ENCODE assay signal across 22 mouse cellular contexts in the genomic region with DNA sequence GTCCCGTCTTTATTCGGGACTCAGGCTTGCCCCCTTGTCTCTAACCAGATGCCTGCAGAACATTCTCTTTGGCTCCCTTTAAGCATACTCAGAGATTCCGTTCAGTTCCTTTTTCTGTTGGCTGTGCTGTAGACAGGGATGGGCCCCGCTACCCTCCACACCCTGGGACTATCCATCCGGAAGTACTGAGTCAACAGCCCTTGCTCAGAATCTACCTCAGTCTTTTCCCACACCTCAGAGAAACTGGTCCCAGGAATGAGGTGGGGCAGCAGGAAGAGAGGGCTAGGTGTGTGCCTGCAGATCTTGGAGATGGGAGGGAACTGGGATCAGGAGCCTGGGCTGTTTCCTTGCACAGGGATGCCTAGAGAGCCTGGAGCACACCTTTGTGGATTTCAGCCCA.
DNase-seq lines count a peak whose midpoint lies in the region; ATAC-seq and TF ChIP-seq lines count a peak whose summit lies in the region.
"Had no signal": no experiment of that assay in that cellular context is flagged by ENCODE, and none has a peak within 500 bp of the region (broad histone marks: within the 10 kb centered on the region; RNA-seq: fewer than 3 reads in every experiment).

No protein-coding gene starts in this region.

- H3K27me3 ChIP-seq in intestine, embryonic 14.5 days (replicated peaks; ENCODE audit: control insufficient read depth, insufficient read depth, low read length), result no peaks in the 10 kb centered on the region
- H3K27me3 ChIP-seq in stomach, postnatal 0 days (ENCODE audit: control insufficient read depth, insufficient read depth, low read length), result no peaks in the 10 kb centered on the region
- H3K27me3 ChIP-seq in embryonic facial prominence, embryonic 10.5 days (replicated peaks; ENCODE audit: low read depth, poor library complexity, severe bottlenecking), result 0 out of 2 replicates have a peak, but pooled peaks cover under 1% of the 10 kb centered on the region
- H3K27me3 ChIP-seq: embryonic facial prominence, embryonic 15.5 days; hindbrain, embryonic 12.5 days had no signal

- H3K9me3 ChIP-seq in intestine, embryonic 14.5 days (ENCODE audit: control insufficient read depth, low read length), result no peaks in the 10 kb centered on the region
- no peaks in the 10 kb centered on the region for H3K9me3 ChIP-seq in stomach, postnatal 0 days (ENCODE audit: control insufficient read depth, low read length)
- no peaks in the 10 kb centered on the region for H3K9me3 ChIP-seq in embryonic facial prominence, embryonic 10.5 days
- H3K9me3 ChIP-seq: embryonic facial prominence, embryonic 15.5 days; forebrain, embryonic 10.5 days; G1E; hindbrain, embryonic 12.5 days had no signal

- no peak for TF ChIP-seq CTCF in stomach, postnatal 0 days (IDR thresholded peaks at IDR 0.05; ENCODE audit: low read depth)

- H3K4me2 ChIP-seq in intestine, embryonic 14.5 days (ENCODE audit: low read length), result no peak overlapping the region
- H3K4me2 ChIP-seq in stomach, postnatal 0 days (replicated peaks; ENCODE audit: low read depth), result no peak overlapping the region
- H3K4me2 ChIP-seq: embryonic facial prominence, embryonic 15.5 days; hindbrain, embryonic 12.5 days had no signal

- DNase-seq in R1 (ENCODE audit: low read depth, low spot score), result peak; percentile 41
- no peak for DNase-seq in intestine, embryonic 14.5 days (ENCODE audit: low spot score)
- peak; percentile 32 for DNase-seq in large intestine, adult 2 months (ENCODE audit: low read depth, low spot score)
- peak; percentile 41 for DNase-seq in stomach, postnatal 0 days (ENCODE audit: low spot score)
- DNase-seq in left cerebral cortex, postnatal 10 days (ENCODE audit: extremely low spot score in 1 of 2, low spot score in 2 of 2), result no peak
- no peak for DNase-seq in kidney, postnatal 4 days
- no peak for DNase-seq in embryonic facial prominence, embryonic 10.5 days (ENCODE audit: low spot score)
- DNase-seq: adrenal gland, adult 2 months; adrenal gland, postnatal 25 days; cerebellum, adult 18-20 months; cerebellum, adult 9-11 months; gastrocnemius, postnatal 25 days; heart, postnatal 10 days; heart, postnatal 4 days had no signal

- ATAC-seq in intestine, embryonic 14.5 days (replicated peaks; ENCODE audit: low FRiP score, low TSS enrichment, low read depth), result 0 out of 2 replicates have a peak, but pooled peaks have one; percentile 55
- peak; percentile 87 for ATAC-seq in stomach, postnatal 0 days (ENCODE audit: low FRiP score, low TSS enrichment)
- ATAC-seq: forebrain, embryonic 14.5 days; hindbrain, embryonic 16.5 days; inflammation-experienced regulatory T-cells, adult 6 months had no signal

- H3K27ac ChIP-seq in intestine, embryonic 14.5 days (ENCODE audit: low read depth), result no peak overlapping the region
- no peak overlapping the region for H3K27ac ChIP-seq in stomach, postnatal 0 days (replicated peaks)
- no peak overlapping the region for H3K27ac ChIP-seq in embryonic facial prominence, embryonic 10.5 days (replicated peaks)
- H3K27ac ChIP-seq: embryonic facial prominence, embryonic 15.5 days; forebrain, embryonic 10.5 days; hindbrain, embryonic 12.5 days had no signal

- H3K4me3 ChIP-seq in intestine, embryonic 14.5 days (ENCODE audit: low read depth, low read length), result no peak overlapping the region
- H3K4me3 ChIP-seq in stomach, postnatal 0 days (ENCODE audit: low read depth, low read length), result no peak overlapping the region
- no peak overlapping the region for H3K4me3 ChIP-seq in embryonic facial prominence, embryonic 10.5 days
- H3K4me3 ChIP-seq: embryonic facial prominence, embryonic 15.5 days; erythroblast, embryonic 14.5 days; forebrain, embryonic 10.5 days; hindbrain, embryonic 12.5 days had no signal

- intact Hi-C loops in left cerebral cortex, postnatal 10 days (cut with DNase I), result no loop called here

- no peaks in the 10 kb centered on the region for H3K36me3 ChIP-seq in intestine, embryonic 14.5 days (ENCODE audit: control insufficient read depth, insufficient read depth, low read length)
- no peaks in the 10 kb centered on the region for H3K36me3 ChIP-seq in stomach, postnatal 0 days (ENCODE audit: control insufficient read depth, insufficient read depth, low read length)
- H3K36me3 ChIP-seq in embryonic facial prominence, embryonic 10.5 days (replicated peaks), result no peaks in the 10 kb centered on the region
- H3K36me3 ChIP-seq: embryonic facial prominence, embryonic 15.5 days; forebrain, embryonic 10.5 days; G1E; hindbrain, embryonic 12.5 days had no signal

- TF ChIP-seq EP300 in stomach, postnatal 0 days (optimal IDR thresholded peaks at IDR 0.05), result no peak

- no peaks in the 10 kb centered on the region for H3K4me1 ChIP-seq in intestine, embryonic 14.5 days (replicated peaks; ENCODE audit: control insufficient read depth, insufficient read depth, low read length)
- no peaks in the 10 kb centered on the region for H3K4me1 ChIP-seq in stomach, postnatal 0 days (replicated peaks; ENCODE audit: control insufficient read depth, insufficient read depth)
- H3K4me1 ChIP-seq in embryonic facial prominence, embryonic 10.5 days, result no peaks in the 10 kb centered on the region
- H3K4me1 ChIP-seq: embryonic facial prominence, embryonic 15.5 days; forebrain, embryonic 10.5 days; hindbrain, embryonic 12.5 days had no signal

- 62% methylated on average over 5 of the region's 5 CpGs for WGBS in intestine, embryonic 14.5 days
- 34% methylated on average over 5 of the region's 5 CpGs for WGBS in large intestine, adult 2 months
- WGBS in stomach, postnatal 0 days, result 68% methylated on average over 5 of the region's 5 CpGs
- WGBS in embryonic facial prominence, embryonic 10.5 days, result 78% methylated on average over 5 of the region's 5 CpGs

- no peak overlapping the region for H3K9ac ChIP-seq in intestine, embryonic 14.5 days (ENCODE audit: low read length)
- no peak overlapping the region for H3K9ac ChIP-seq in stomach, postnatal 0 days (ENCODE audit: low read length)
- H3K9ac ChIP-seq: embryonic facial prominence, embryonic 15.5 days; hindbrain, embryonic 12.5 days had no signal

Comparison
In these comparisons a context has a peak if more than half of its experiments do, and no peak if none do; other contexts are left out.
1. DNase-seq: peak in R1 (single experiment), large intestine, adult 2 months (single experiment) and stomach, postnatal 0 days (single experiment); none in intestine, embryonic 14.5 days (single experiment), left cerebral cortex, postnatal 10 days (0 of 2), kidney, postnatal 4 days (0 of 2) and embryonic facial prominence, embryonic 10.5 days (single experiment).